Mouse (Mus musculus) gastrocnemius, postnatal 4 days (tissue): Measurements from ENCODE around the gene Ranbp3. TPM values are rescaled to one million over a fixed set of nuclear protein-coding genes. Genes with fewer than 3 reads are reported as not detected.
"Not testable (repeated sequence)": the region's sequence is repeated elsewhere in the genome, so short reads cannot be mapped to it uniquely, and the experiment has no call there.

Source experiments
- DNase-seq, 2 experiments: peaks; one replicate each; pipeline ENCODE4 v3.0.0; 2021 to 2022; ENCODE audit warnings: low spot score in 2 of 2, mixed read lengths in 2 of 2
- long read RNA-seq, 2 experiments: library from polyadenylated mRNA; stranded (forward); transcript quantifications; one replicate each; pipeline ENCODE4 v2.0.0; 2021
- total RNA-seq, 2 experiments: library from RNA; stranded (reverse); gene quantifications; 2 replicates each; pipeline ENCODE4 v1.2.3; 2021

Gene Ranbp3
- total RNA-seq: 10 to 100 TPM; 58.6 to 59.4 TPM
- long read RNA-seq, experiment 1, transcript Ranbp3-206 (17 exons, 2,567 nt): minor isoform, 6 of 72 reads
- long read RNA-seq, experiment 1, transcript Ranbp3-201 (16 exons, 2,373 nt): major isoform, 36 of 72 reads
- long read RNA-seq, experiment 1, partial matches to known transcripts: 14 of 72 reads
- long read RNA-seq, experiment 1, other reads (novel, unspliced or antisense): 16 of 72 reads
- long read RNA-seq, experiment 2, transcript Ranbp3-206 (17 exons, 2,567 nt): minor isoform, 10 of 97 reads
- long read RNA-seq, experiment 2, transcript Ranbp3-201 (16 exons, 2,373 nt): major isoform, 53 of 97 reads
- long read RNA-seq, experiment 2, partial matches to known transcripts: 13 of 97 reads
- long read RNA-seq, experiment 2, other reads (novel, unspliced or antisense): 21 of 97 reads

GRCm38 (mm10) chr17:56672941-56673646 is at the start of gene Ranbp3:
Gene Ranbp3, plus strand, starts transcription at chr17:56673294.
- peak; percentile 99 to 100 for DNase-seq

- no peak for DNase-seq
These were observed 47.6 kb upstream of the Ranbp3 start for GRCm38 (mm10) chr17:56625495-56625894.

GRCm38 (mm10) chr17:56626260-56626659 is 46.8 kb upstream of the Ranbp3 start:
- DNase-seq: no peak

- DNase-seq: peak; percentile 77 to 93
These were observed 46.2 kb upstream of the Ranbp3 start, which contains the start of gene Lonp1 for GRCm38 (mm10) chr17:56626754-56627470. Gene Lonp1, minus strand, starts transcription at chr17:56626887.

GRCm38 (mm10) chr17:56627530-56628277 is 45.4 kb upstream of the Ranbp3 start, which contains the start of gene Catsperd:
Gene Catsperd, plus strand, starts transcription at chr17:56628143.
- no peak for DNase-seq

GRCm38 (mm10) chr17:56629800-56630781 is 43.0 kb upstream of the Ranbp3 start:
- DNase-seq: not testable (repeated sequence)

GRCm38 (mm10) chr17:56631807-56632206 is 41.3 kb upstream of the Ranbp3 start:
- DNase-seq: no peak

- no peak for DNase-seq
These were observed 39.1 kb upstream of the Ranbp3 start for GRCm38 (mm10) chr17:56634023-56634422.

- DNase-seq: no peak
These were observed 29.9 kb upstream of the Ranbp3 start for GRCm38 (mm10) chr17:56643237-56643636.

- no peak for DNase-seq
These were observed 25.5 kb upstream of the Ranbp3 start for GRCm38 (mm10) chr17:56647546-56647945.

GRCm38 (mm10) chr17:56651801-56652200 is 21.3 kb upstream of the Ranbp3 start:
- no peak for DNase-seq

GRCm38 (mm10) chr17:56654771-56655170 is 18.3 kb upstream of the Ranbp3 start:
- no peak for DNase-seq

GRCm38 (mm10) chr17:56655311-56655710 is 17.8 kb upstream of the Ranbp3 start:
- no peak for DNase-seq

GRCm38 (mm10) chr17:56656171-56656570 is 16.9 kb upstream of the Ranbp3 start:
- DNase-seq: no peak

- no peak for DNase-seq
These were observed 9.4 kb upstream of the Ranbp3 start for GRCm38 (mm10) chr17:56663659-56664058.

- no peak for DNase-seq
These were observed 8.8 kb upstream of the Ranbp3 start for GRCm38 (mm10) chr17:56664333-56664732.

- DNase-seq: no peak
These were observed 6.7 kb upstream of the Ranbp3 start for GRCm38 (mm10) chr17:56666384-56666783.

- DNase-seq: no peak
These were observed 5.5 kb upstream of the Ranbp3 start for GRCm38 (mm10) chr17:56667591-56667990.

GRCm38 (mm10) chr17:56668384-56669144 is 4.5 kb upstream of the Ranbp3 start:
- peak; percentile 73 to 85 for DNase-seq
